Mouse (Mus musculus): ENCODE data around the gene Coq8a.

- TF ChIP-seq CTCF (conservative IDR thresholded peaks at IDR 0.05; ENCODE audit: insufficient read depth, insufficient read length, low read depth, low read length) (no peak), POLR2A (IDR thresholded peaks at IDR 0.05; ENCODE audit: low read depth, low read length) (no peak)
These were observed 30.5 kb upstream of the Coq8a start for GRCm38 (mm10) chr1:180229906-180230305.
